Mouse (Mus musculus): ENCODE data around the gene Lypd3.

DNA sequence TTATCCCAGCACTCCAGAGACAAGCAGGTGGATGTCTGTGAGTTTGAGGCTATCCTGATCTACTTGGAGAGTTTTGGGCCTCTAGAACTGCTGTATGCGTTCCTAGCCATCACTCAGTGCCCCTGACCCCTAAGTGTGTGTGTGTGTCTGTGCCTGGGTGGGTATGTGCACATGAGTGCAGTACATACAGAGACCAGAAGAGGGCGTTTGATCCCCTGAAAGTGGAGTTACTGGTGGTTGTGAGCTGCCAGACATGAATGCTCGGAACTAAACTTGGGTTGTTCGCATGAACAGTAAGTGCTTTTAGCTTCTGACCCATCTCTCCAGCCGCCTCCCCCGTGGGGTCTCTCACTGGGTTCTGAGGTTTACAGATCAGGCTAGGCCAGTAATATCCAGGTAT, 13.4 kb upstream of the Lypd3 start:
- TF ChIP-seq CTCF (IDR thresholded peaks at IDR 0.05; ENCODE audit: low read depth, low read length) (no peak), POLR2A (IDR thresholded peaks at IDR 0.05; ENCODE audit: borderline replicate concordance, low read depth, low read length) (no peak)

All from bone marrow macrophage, adult 2 months (primary cell).